Mouse (Mus musculus) heart, embryonic 12.5 days (tissue): ENCODE results near the gene Sphk1. TPM values are rescaled to one million over a fixed set of nuclear protein-coding genes. Genes with fewer than 3 reads are reported as not detected.
"Not testable (repeated sequence)": the region's sequence is repeated elsewhere in the genome, so short reads cannot be mapped to it uniquely, and the experiment has no call there.

Experiments used
- ATAC-seq: fragments of 200-750 bp; cut with Nextera tagmentation; 2 replicates; pipeline ENCODE4 v1.8.0; 2017; ENCODE audit warnings: moderate TSS enrichment, moderate library complexity; ENCODE audit not compliant: insufficient number of reproducible peaks, low FRiP score
- H3K27ac ChIP-seq: fragments of 300-500 bp; sonication (generic); 2 replicates; pipeline ENCODE4 v1.5.1; 2016; ENCODE audit warnings: mild to moderate bottlenecking, moderate library complexity; ENCODE audit not compliant: poor library complexity, severe bottlenecking
- H3K27me3 ChIP-seq: fragments of 300-500 bp; sonication (generic); replicated peaks from 2 replicates; pipeline ENCODE4 v1.6.1; 2016; ENCODE audit warnings: mild to moderate bottlenecking, moderate library complexity
- H3K36me3 ChIP-seq: fragments of 300-500 bp; sonication (generic); 2 replicates; pipeline ENCODE4 v1.6.1; 2016; ENCODE audit warnings: mild to moderate bottlenecking, moderate library complexity
- H3K4me1 ChIP-seq: fragments of 300-500 bp; sonication (generic); replicated peaks from 2 replicates; pipeline ENCODE4 v1.6.1; 2016; ENCODE audit warnings: mild to moderate bottlenecking
- H3K4me2 ChIP-seq: fragments of 300-500 bp; sonication (generic); 2 replicates; pipeline ENCODE4 v1.6.1; 2016; ENCODE audit warnings: mild to moderate bottlenecking, moderate library complexity
- H3K4me3 ChIP-seq: fragments of 300-500 bp; sonication (generic); 2 replicates; pipeline ENCODE4 v1.5.1; 2016; ENCODE audit warnings: mild to moderate bottlenecking
- H3K9ac ChIP-seq: fragments of 300-500 bp; sonication (generic); 2 replicates; pipeline ENCODE4 v1.6.1; 2016; ENCODE audit warnings: mild to moderate bottlenecking, moderate library complexity
- H3K9me3 ChIP-seq: fragments of 300-500 bp; sonication (generic); replicated peaks from 2 replicates; pipeline ENCODE4 v1.6.1; 2016; ENCODE audit warnings: mild to moderate bottlenecking, moderate library complexity
- WGBS: fragments of 180-500 bp; shearing (Covaris S2); methylation state at CpG from one replicate; pipeline ENCODE4 v1.1.7; 2016; 5-methylcytosine and 5-hydroxymethylcytosine counted together
- polyA plus RNA-seq: library from polyadenylated mRNA; unstranded; fragments of >200 nt; fragmentation: Nextera tagmentation; extraction: Ambion mirVana; gene quantifications from 2 replicates; pipeline ENCODE4 v1.2.1, GENCODE M21; 2016

Gene Sphk1
- polyA plus RNA-seq: 1.6 and 2.1 TPM in 2 replicates

- Histone ChIP-seq H3K27ac (no peak within 1 kb of the TSS), H3K4me2 (peak within 1 kb of the TSS; percentile 95), H3K9ac (peak within 1 kb of the TSS; percentile 35), H3K4me3 (peak within 1 kb of the TSS; percentile 55), H3K27me3 (peaks cover 48% of the 10 kb centered on the region), H3K9me3 (no peaks in the 10 kb centered on the region), H3K4me1 (peaks cover 40% of the 10 kb centered on the region), H3K36me3 (no peaks in the 10 kb centered on the region)
- 32% methylated on average over 11 of the region's 11 CpGs for WGBS
- ATAC-seq: no peak
Observed at GRCm38 (mm10) chr11:116530187-116531147, at the start of gene Sphk1. Gene Sphk1 (plus strand): TSS chr11:116530925.

- WGBS: 92% methylated on average over 8 of the region's 8 CpGs
- Histone ChIP-seq H3K36me3 (peaks cover 96% of the 10 kb centered on the region), H3K9me3 (no peaks in the 10 kb centered on the region), H3K4me3 (no peak overlapping the region), H3K9ac (no peak overlapping the region), H3K4me1 (peaks cover 7% of the 10 kb centered on the region; the same call in 1 of the 2 replicates), H3K27ac (no peak overlapping the region), H3K27me3 (no peaks in the 10 kb centered on the region), H3K4me2 (no peak overlapping the region)
- no peak for ATAC-seq
Observed at GRCm38 (mm10) chr11:116480975-116481374, 49.8 kb upstream of the Sphk1 start.

- 87% methylated on average over 7 of the region's 7 CpGs for WGBS
- H3K9me3 ChIP-seq: no peaks in the 10 kb centered on the region
- no peak overlapping the region for H3K27ac ChIP-seq
- ATAC-seq: no peak
- H3K9ac ChIP-seq: no peak overlapping the region
- peaks cover 95% of the 10 kb centered on the region for H3K36me3 ChIP-seq
- H3K27me3 ChIP-seq: no peaks in the 10 kb centered on the region
- H3K4me1 ChIP-seq: peaks cover 5% of the 10 kb centered on the region; the same call in 1 of the 2 replicates
- no peak overlapping the region for H3K4me2 ChIP-seq
- no peak overlapping the region for H3K4me3 ChIP-seq
Observed at GRCm38 (mm10) chr11:116481776-116482175, 48.9 kb upstream of the Sphk1 start.

GRCm38 (mm10) chr11:116484261-116484660 lies 46.5 kb upstream of the Sphk1 start:
- H3K4me1 ChIP-seq: peaks cover 12% of the 10 kb centered on the region
- no peak overlapping the region for H3K4me2 ChIP-seq
- H3K4me3 ChIP-seq: no peak overlapping the region
- no peaks in the 10 kb centered on the region for H3K27me3 ChIP-seq
- H3K9me3 ChIP-seq: 0 out of 2 replicates have a peak, but pooled peaks cover 3% of the 10 kb centered on the region
- WGBS: 91% methylated on average over 8 of the region's 8 CpGs
- no peak for ATAC-seq
- peaks cover 87% of the 10 kb centered on the region for H3K36me3 ChIP-seq
- no peak overlapping the region for H3K9ac ChIP-seq
- H3K27ac ChIP-seq: no peak overlapping the region

GRCm38 (mm10) chr11:116488207-116488606 lies 42.5 kb upstream of the Sphk1 start:
- H3K4me2 ChIP-seq: no peak overlapping the region
- H3K9me3 ChIP-seq: 0 out of 2 replicates have a peak, but pooled peaks cover 3% of the 10 kb centered on the region
- peaks cover 50% of the 10 kb centered on the region for H3K36me3 ChIP-seq
- no peak overlapping the region for H3K27ac ChIP-seq
- ATAC-seq: no peak
- H3K4me1 ChIP-seq: peaks cover 12% of the 10 kb centered on the region
- H3K27me3 ChIP-seq: no peaks in the 10 kb centered on the region
- H3K9ac ChIP-seq: no peak overlapping the region
- H3K4me3 ChIP-seq: no peak overlapping the region

GRCm38 (mm10) chr11:116488693-116489375 lies 41.9 kb upstream of the Sphk1 start:
- WGBS: 66% methylated on average over 14 of the region's 14 CpGs
- H3K27me3 ChIP-seq: no peaks in the 10 kb centered on the region
- peaks cover 12% of the 10 kb centered on the region for H3K4me1 ChIP-seq
- ATAC-seq: no peak
- H3K36me3 ChIP-seq: peaks cover 44% of the 10 kb centered on the region
- 0 out of 2 replicates have a peak, but pooled peaks cover 3% of the 10 kb centered on the region for H3K9me3 ChIP-seq
- peak overlapping the region; percentile 89 for H3K9ac ChIP-seq
- H3K4me3 ChIP-seq: peak overlapping the region; percentile 94
- no peak overlapping the region for H3K27ac ChIP-seq
- H3K4me2 ChIP-seq: peak overlapping the region; percentile 87

- peak; percentile 37; the same call in 1 of the 2 replicates for ATAC-seq
- WGBS: under 1% methylated on average over 39 of the region's 39 CpGs
- Histone ChIP-seq H3K4me1 (peaks cover 16% of the 10 kb centered on the region), H3K27me3 (no peaks in the 10 kb centered on the region), H3K4me2 (peak overlapping the region; percentile 87), H3K4me3 (peak overlapping the region; percentile 94), H3K27ac (peak overlapping the region; percentile 83), H3K9ac (peak overlapping the region; percentile 89), H3K36me3 (peaks cover 34% of the 10 kb centered on the region), H3K9me3 (0 out of 2 replicates have a peak, but pooled peaks cover 3% of the 10 kb centered on the region)
Observed at GRCm38 (mm10) chr11:116489771-116490231, 40.9 kb upstream of the Sphk1 start.

- Histone ChIP-seq H3K27me3 (no peaks in the 10 kb centered on the region), H3K4me2 (peak overlapping the region; percentile 87), H3K4me3 (peak overlapping the region; percentile 94), H3K36me3 (peaks cover 27% of the 10 kb centered on the region), H3K9ac (peak overlapping the region; percentile 89), H3K9me3 (0 out of 2 replicates have a peak, but pooled peaks cover 3% of the 10 kb centered on the region), H3K4me1 (peaks cover 21% of the 10 kb centered on the region), H3K27ac (peak overlapping the region; percentile 83)
- ATAC-seq: peak; percentile 93
- WGBS: under 1% methylated on average over 62 of the region's 62 CpGs
Observed at GRCm38 (mm10) chr11:116490232-116491107, 40.3 kb upstream of the Sphk1 start.

- H3K9me3 ChIP-seq: 0 out of 2 replicates have a peak, but pooled peaks cover 3% of the 10 kb centered on the region
Observed at GRCm38 (mm10) chr11:116491338-116491737, 39.4 kb upstream of the Sphk1 start.

GRCm38 (mm10) chr11:116492507-116492906 lies 38.2 kb upstream of the Sphk1 start:
- H3K27me3 ChIP-seq, H3K9ac ChIP-seq, H3K36me3 ChIP-seq, ATAC-seq, H3K9me3 ChIP-seq, H3K4me2 ChIP-seq, H3K4me3 ChIP-seq, H3K27ac ChIP-seq: not testable (repeated sequence)
- WGBS: 75% methylated on average over 1 of the region's 1 CpGs
- H3K4me1 ChIP-seq: peaks cover 21% of the 10 kb centered on the region

More at GRCm38 (mm10) chr11:116491338-116491737, 39.4 kb upstream of the Sphk1 start:
- WGBS: 71% methylated on average over 6 of the region's 6 CpGs
- H3K9ac ChIP-seq: no peak overlapping the region
- no peak overlapping the region for H3K4me3 ChIP-seq
- H3K36me3 ChIP-seq: peaks cover 19% of the 10 kb centered on the region
- no peak overlapping the region for H3K27ac ChIP-seq
- no peak for ATAC-seq
- peak overlapping the region; percentile 87; the same call in 1 of the 2 replicates for H3K4me2 ChIP-seq
- peaks cover 21% of the 10 kb centered on the region for H3K4me1 ChIP-seq
- H3K27me3 ChIP-seq: no peaks in the 10 kb centered on the region
